Mouse (Mus musculus) hindbrain, embryonic 14.5 days (tissue): Measurements from ENCODE around the gene Rsph9. TPM values are rescaled to one million over a fixed set of nuclear protein-coding genes. Genes with fewer than 3 reads are reported as not detected.

Experiments used
- polyA plus RNA-seq: library from polyadenylated mRNA; unstranded; fragments of >200 nt; fragmentation: Nextera tagmentation; extraction: Ambion mirVana; gene quantifications from 2 replicates; pipeline ENCODE4 v1.2.1, GENCODE M21; 2014

The Rsph9 gene
- polyA plus RNA-seq, 1 experiment from 2014 or later = 50.3 TPM

Other genes with a start within 250 kb of the Rsph9 start
- 4.1 and 6.5 TPM in 2 replicates for gene Vegfa, start 111.8 kb downstream of the Rsph9 start, polyA plus RNA-seq
- gene Mrps18a, start 33.2 kb downstream of the Rsph9 start, polyA plus RNA-seq = 143 and 148 TPM in 2 replicates
- gene Mad2l1bp, start 9.3 kb upstream of the Rsph9 start, polyA plus RNA-seq = 19.6 and 21.9 TPM in 2 replicates
- 25.7 and 29.9 TPM in 2 replicates for gene Gtpbp2, start 16.8 kb upstream of the Rsph9 start, polyA plus RNA-seq
- gene Polh, start 58.4 kb upstream of the Rsph9 start, polyA plus RNA-seq = 5.5 and 6.4 TPM in 2 replicates
- 43.4 and 44.4 TPM in 2 replicates for gene Xpo5, start 58.6 kb upstream of the Rsph9 start, polyA plus RNA-seq
- 75.4 and 80.1 TPM in 2 replicates for gene Polr1c, start 103.8 kb upstream of the Rsph9 start, polyA plus RNA-seq
- 91.6 and 97.2 TPM in 2 replicates for gene Yipf3, start 103.9 kb upstream of the Rsph9 start, polyA plus RNA-seq
- gene Lrrc73, start 109.3 kb upstream of the Rsph9 start, polyA plus RNA-seq = 15.1 and 18.1 TPM in 2 replicates
- gene Tjap1, start 138.8 kb upstream of the Rsph9 start, polyA plus RNA-seq = 22.3 and 25.8 TPM in 2 replicates
- 18.9 and 20.9 TPM in 2 replicates for gene Dlk2, start 153.2 kb upstream of the Rsph9 start, polyA plus RNA-seq
- gene Abcc10, start 184.1 kb upstream of the Rsph9 start, polyA plus RNA-seq = 8.2 and 9.3 TPM in 2 replicates
- gene Zfp318, start 239.5 kb upstream of the Rsph9 start, polyA plus RNA-seq = 29.7 and 31.5 TPM in 2 replicates